Mouse (Mus musculus): ENCODE data around the gene Emilin3. TPM values are rescaled to one million over a fixed set of nuclear protein-coding genes. Genes with fewer than 3 reads are reported as not detected.

Emilin3 gene
- polyA plus RNA-seq, 1 experiment: not detected

- no peaks in the 10 kb centered on the region for H3K36me3 ChIP-seq (ENCODE audit: control insufficient read depth, insufficient read depth)
- H3K4me2 ChIP-seq (ENCODE audit: low read depth): no peak overlapping the region
- no peaks in the 10 kb centered on the region for H3K79me2 ChIP-seq (ENCODE audit: control insufficient read depth, insufficient read depth)
- no peak overlapping the region for H3K4me3 ChIP-seq
- H3ac ChIP-seq (ENCODE audit: control insufficient read depth, insufficient read length): no peak overlapping the region
- TF ChIP-seq POLR2AphosphoS2 (IDR thresholded peaks at IDR 0.05; ENCODE audit: insufficient read length, low read depth): no peak
- no peak for TF ChIP-seq TCF12 (IDR thresholded peaks at IDR 0.05; ENCODE audit: insufficient read depth, poor library complexity, severe bottlenecking)
- no peak for TF ChIP-seq MYOG (IDR thresholded peaks at IDR 0.05; ENCODE audit: control insufficient read depth in 1 of 3, insufficient read depth in 1 of 3, insufficient read length in 2 of 3, low read depth in 2 of 3)
- no peak for TF ChIP-seq REST (IDR thresholded peaks at IDR 0.05; ENCODE audit: insufficient read depth, insufficient read length)
- TF ChIP-seq MAX (IDR thresholded peaks at IDR 0.05; ENCODE audit: low read depth): no peak
- TF ChIP-seq E2F4 (IDR thresholded peaks at IDR 0.05; ENCODE audit: insufficient read depth): no peak
- no peak for TF ChIP-seq CEBPB (IDR thresholded peaks at IDR 0.05; ENCODE audit: insufficient read depth, poor library complexity, severe bottlenecking)
- TF ChIP-seq TCF3 (IDR thresholded peaks at IDR 0.05; ENCODE audit: insufficient read length, low read depth): no peak
- TF ChIP-seq USF1 (IDR thresholded peaks at IDR 0.05; ENCODE audit: low read depth): no peak
- no peak for TF ChIP-seq MYOD1 (IDR thresholded peaks at IDR 0.05; ENCODE audit: control insufficient read depth in 1 of 3, insufficient read length in 2 of 3, low read depth in 2 of 3)
- no peak for TF ChIP-seq POLR2A (IDR thresholded peaks at IDR 0.05; ENCODE audit: insufficient read length, low read depth)
- TF ChIP-seq SRF (IDR thresholded peaks at IDR 0.05; ENCODE audit: control insufficient read depth, insufficient read length, low read depth): no peak
- H3K27me3 ChIP-seq (ENCODE audit: control insufficient read depth, insufficient read depth, insufficient read length): no peaks in the 10 kb centered on the region
Observed at GRCm38 (mm10) chr2:160932325-160932724, 20.2 kb upstream of the Emilin3 start.

- H3K4me3 ChIP-seq: no peak overlapping the region
- TF ChIP-seq E2F4 (IDR thresholded peaks at IDR 0.05; ENCODE audit: insufficient read depth) (no peak), REST (IDR thresholded peaks at IDR 0.05; ENCODE audit: insufficient read depth, insufficient read length) (no peak), POLR2A (IDR thresholded peaks at IDR 0.05; ENCODE audit: insufficient read length, low read depth) (no peak)
- H3K79me2 ChIP-seq (ENCODE audit: control insufficient read depth, insufficient read depth): no peaks in the 10 kb centered on the region
- no peak overlapping the region for H3ac ChIP-seq (ENCODE audit: control insufficient read depth, insufficient read length)
- no peaks in the 10 kb centered on the region for H3K36me3 ChIP-seq (ENCODE audit: control insufficient read depth, insufficient read depth)
- H3K4me2 ChIP-seq (ENCODE audit: low read depth): no peak overlapping the region
- H3K27me3 ChIP-seq (ENCODE audit: control insufficient read depth, insufficient read depth, insufficient read length): no peaks in the 10 kb centered on the region
Observed at GRCm38 (mm10) chr2:160931378-160931777, 19.2 kb upstream of the Emilin3 start.

- no peaks in the 10 kb centered on the region for H3K79me2 ChIP-seq (ENCODE audit: control insufficient read depth, insufficient read depth)
- TF ChIP-seq SRF (IDR thresholded peaks at IDR 0.05; ENCODE audit: control insufficient read depth, insufficient read length, low read depth): no peak
- TF ChIP-seq MYOG (IDR thresholded peaks at IDR 0.05; ENCODE audit: control insufficient read depth in 1 of 3, insufficient read depth in 1 of 3, insufficient read length in 2 of 3, low read depth in 2 of 3): peak; percentile 5 to 63 (median 30)
- peak in 1 of 3 experiments; percentile 51 for TF ChIP-seq MYOD1 (IDR thresholded peaks at IDR 0.05; ENCODE audit: control insufficient read depth in 1 of 3, insufficient read length in 2 of 3, low read depth in 2 of 3)
- H3ac ChIP-seq (ENCODE audit: control insufficient read depth, insufficient read length): no peak overlapping the region
- H3K27me3 ChIP-seq (ENCODE audit: control insufficient read depth, insufficient read depth, insufficient read length): no peaks in the 10 kb centered on the region
- no peaks in the 10 kb centered on the region for H3K36me3 ChIP-seq (ENCODE audit: control insufficient read depth, insufficient read depth)
- H3K4me3 ChIP-seq: no peak overlapping the region
- H3K4me2 ChIP-seq (ENCODE audit: low read depth): no peak overlapping the region
Observed at GRCm38 (mm10) chr2:160925203-160925602, 13.1 kb upstream of the Emilin3 start.

- Histone ChIP-seq H3K27me3 (ENCODE audit: control insufficient read depth, insufficient read depth, insufficient read length) (no peaks in the 10 kb centered on the region), H3K36me3 (ENCODE audit: control insufficient read depth, insufficient read depth) (no peaks in the 10 kb centered on the region), H3K4me3 (no peak overlapping the region), H3K4me2 (ENCODE audit: low read depth) (no peak overlapping the region), H3ac (ENCODE audit: control insufficient read depth, insufficient read length) (no peak overlapping the region), H3K79me2 (ENCODE audit: control insufficient read depth, insufficient read depth) (no peaks in the 10 kb centered on the region)
- TF ChIP-seq USF1 (IDR thresholded peaks at IDR 0.05; ENCODE audit: low read depth) (no peak), MAX (IDR thresholded peaks at IDR 0.05; ENCODE audit: low read depth) (no peak), POLR2A (IDR thresholded peaks at IDR 0.05; ENCODE audit: insufficient read length, low read depth) (no peak), POLR2AphosphoS2 (IDR thresholded peaks at IDR 0.05; ENCODE audit: insufficient read length, low read depth) (no peak), TCF12 (IDR thresholded peaks at IDR 0.05; ENCODE audit: insufficient read depth, poor library complexity, severe bottlenecking) (no peak), TCF3 (IDR thresholded peaks at IDR 0.05; ENCODE audit: insufficient read length, low read depth) (no peak), CEBPB (IDR thresholded peaks at IDR 0.05; ENCODE audit: insufficient read depth, poor library complexity, severe bottlenecking) (no peak), MYOG (IDR thresholded peaks at IDR 0.05; ENCODE audit: control insufficient read depth in 1 of 3, insufficient read depth in 1 of 3, insufficient read length in 2 of 3, low read depth in 2 of 3) (no peak), E2F4 (IDR thresholded peaks at IDR 0.05; ENCODE audit: insufficient read depth) (no peak), REST (IDR thresholded peaks at IDR 0.05; ENCODE audit: insufficient read depth, insufficient read length) (no peak), SRF (IDR thresholded peaks at IDR 0.05; ENCODE audit: control insufficient read depth, insufficient read length, low read depth) (no peak), MYOD1 (IDR thresholded peaks at IDR 0.05; ENCODE audit: control insufficient read depth in 1 of 3, insufficient read length in 2 of 3, low read depth in 2 of 3) (no peak)
Observed at GRCm38 (mm10) chr2:160921285-160921684, 9.2 kb upstream of the Emilin3 start.

- Histone ChIP-seq H3ac (ENCODE audit: control insufficient read depth, insufficient read length) (no peak overlapping the region), H3K79me2 (ENCODE audit: control insufficient read depth, insufficient read depth) (no peaks in the 10 kb centered on the region), H3K36me3 (ENCODE audit: control insufficient read depth, insufficient read depth) (no peaks in the 10 kb centered on the region), H3K4me3 (no peak overlapping the region), H3K4me2 (ENCODE audit: low read depth) (no peak overlapping the region), H3K27me3 (ENCODE audit: control insufficient read depth, insufficient read depth, insufficient read length) (peaks cover 9% of the 10 kb centered on the region)
- TF ChIP-seq REST (IDR thresholded peaks at IDR 0.05; ENCODE audit: insufficient read depth, insufficient read length) (no peak), POLR2A (IDR thresholded peaks at IDR 0.05; ENCODE audit: insufficient read length, low read depth) (no peak), POLR2AphosphoS2 (IDR thresholded peaks at IDR 0.05; ENCODE audit: insufficient read length, low read depth) (no peak), USF1 (IDR thresholded peaks at IDR 0.05; ENCODE audit: low read depth) (no peak), E2F4 (IDR thresholded peaks at IDR 0.05; ENCODE audit: insufficient read depth) (no peak), SRF (IDR thresholded peaks at IDR 0.05; ENCODE audit: control insufficient read depth, insufficient read length, low read depth) (no peak), TCF3 (IDR thresholded peaks at IDR 0.05; ENCODE audit: insufficient read length, low read depth) (no peak), MAX (IDR thresholded peaks at IDR 0.05; ENCODE audit: low read depth) (no peak), CEBPB (IDR thresholded peaks at IDR 0.05; ENCODE audit: insufficient read depth, poor library complexity, severe bottlenecking) (no peak), MYOG (IDR thresholded peaks at IDR 0.05; ENCODE audit: control insufficient read depth in 1 of 3, insufficient read depth in 1 of 3, insufficient read length in 2 of 3, low read depth in 2 of 3) (no peak), MYOD1 (IDR thresholded peaks at IDR 0.05; ENCODE audit: control insufficient read depth in 1 of 3, insufficient read length in 2 of 3, low read depth in 2 of 3) (no peak), TCF12 (IDR thresholded peaks at IDR 0.05; ENCODE audit: insufficient read depth, poor library complexity, severe bottlenecking) (no peak)
Observed at GRCm38 (mm10) chr2:160918930-160919215, 6.7 kb upstream of the Emilin3 start.

Measured in myocyte (in vitro differentiated cells).